Mouse (Mus musculus): Measurements from ENCODE around the gene Eif3k. TPM values are rescaled to one million over a fixed set of nuclear protein-coding genes. Genes with fewer than 3 reads are reported as not detected.
A peak's percentile ranks its signal among the peaks of the same experiment; 100 is the strongest.

Eif3k gene
- polyA plus RNA-seq, 1 experiment from 2014 or later: 279 TPM

DNA sequence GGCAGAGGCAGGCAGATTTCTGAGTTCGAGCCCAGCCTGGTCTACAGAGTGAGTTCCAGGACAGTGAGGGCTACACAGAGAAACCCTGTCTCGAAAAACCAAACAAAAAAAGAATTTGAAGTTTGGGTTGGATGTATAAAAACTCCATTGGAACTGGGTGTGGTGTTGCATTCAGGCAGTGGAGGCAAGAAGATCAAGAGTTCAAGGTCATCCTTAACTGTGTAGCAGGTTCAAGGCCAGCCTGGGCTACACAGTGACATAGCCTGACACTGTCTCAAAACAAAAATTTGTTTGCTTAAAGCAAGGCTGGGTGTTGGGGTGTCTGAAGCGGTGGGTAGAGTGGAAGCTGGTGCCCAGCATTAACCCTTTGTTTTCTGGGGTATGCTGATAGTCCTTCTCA lies 11.7 kb upstream of the Eif3k start:
- H3K9me3 ChIP-seq (replicated peaks; ENCODE audit: control insufficient read depth, low read length, poor library complexity, severe bottlenecking): no peaks in the 10 kb centered on the region
- no peak overlapping the region for H3K9ac ChIP-seq (ENCODE audit: low read depth, low read length)
- WGBS: 88% methylated on average over 3 of the region's 3 CpGs
- no peak overlapping the region for H3K27ac ChIP-seq (ENCODE audit: low read length)
- H3K27me3 ChIP-seq (ENCODE audit: control insufficient read depth, insufficient read depth, low read depth, low read length): no peaks in the 10 kb centered on the region
- no peak overlapping the region for H3K4me2 ChIP-seq (ENCODE audit: low read length)
- no peaks in the 10 kb centered on the region for H3K4me1 ChIP-seq (ENCODE audit: control insufficient read depth, insufficient read depth, low read length)
- no peak for ATAC-seq
- H3K4me3 ChIP-seq (ENCODE audit: low read depth, low read length): no peak overlapping the region
- H3K36me3 ChIP-seq (ENCODE audit: control insufficient read depth, insufficient read depth, low read length): no peaks in the 10 kb centered on the region

DNA sequence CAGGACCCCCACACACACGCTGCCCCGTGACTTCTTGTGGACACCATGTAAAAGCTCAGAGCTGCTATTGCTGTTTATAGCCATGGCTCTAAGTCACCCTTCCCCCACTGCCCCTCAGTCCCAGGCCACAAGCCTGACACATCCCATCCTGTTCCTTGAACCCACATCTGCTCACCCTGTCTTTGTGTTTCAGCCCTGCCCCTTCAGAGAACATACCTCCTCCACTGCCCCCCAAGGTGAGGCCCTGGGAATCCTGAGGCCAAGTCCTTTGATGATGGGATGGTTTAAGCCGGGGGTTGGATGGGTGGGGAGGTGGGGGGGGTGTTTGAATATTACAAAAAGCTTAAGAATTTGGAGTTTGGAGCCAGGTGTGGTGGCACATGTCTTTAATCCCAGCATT lies 11.3 kb upstream of the Eif3k start:
- no peaks in the 10 kb centered on the region for H3K27me3 ChIP-seq (ENCODE audit: control insufficient read depth, insufficient read depth, low read depth, low read length)
- 72% methylated on average over 3 of the region's 3 CpGs for WGBS
- ATAC-seq: no peak
- H3K27ac ChIP-seq (ENCODE audit: low read length): no peak overlapping the region
- H3K36me3 ChIP-seq (ENCODE audit: control insufficient read depth, insufficient read depth, low read length): no peaks in the 10 kb centered on the region
- no peaks in the 10 kb centered on the region for H3K9me3 ChIP-seq (replicated peaks; ENCODE audit: control insufficient read depth, low read length, poor library complexity, severe bottlenecking)
- H3K4me3 ChIP-seq (ENCODE audit: low read depth, low read length): no peak overlapping the region
- H3K9ac ChIP-seq (ENCODE audit: low read depth, low read length): no peak overlapping the region
- no peak overlapping the region for H3K4me2 ChIP-seq (ENCODE audit: low read length)
- no peaks in the 10 kb centered on the region for H3K4me1 ChIP-seq (ENCODE audit: control insufficient read depth, insufficient read depth, low read length)

DNA sequence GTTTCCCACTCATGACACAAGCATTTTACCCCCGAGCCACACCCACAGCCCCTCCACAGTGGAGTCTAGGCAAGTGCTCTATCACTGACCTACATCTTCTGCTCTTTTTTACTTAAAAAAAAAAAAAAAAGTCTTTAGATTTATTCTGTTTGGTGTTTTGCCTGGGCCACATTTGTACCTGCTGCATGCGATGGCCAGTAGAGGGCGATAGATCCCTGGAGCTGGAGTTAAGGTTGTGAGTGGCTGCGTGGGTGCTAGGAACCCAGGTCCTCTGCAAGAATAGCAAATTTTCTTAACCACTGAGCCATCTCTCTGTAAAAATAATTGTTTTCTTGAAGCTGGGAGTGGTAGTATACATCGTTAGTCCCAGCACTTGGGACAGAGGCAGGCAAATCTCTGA lies 10.0 kb upstream of the Eif3k start:
- ATAC-seq: no peak
- H3K36me3 ChIP-seq (ENCODE audit: control insufficient read depth, insufficient read depth, low read length): no peaks in the 10 kb centered on the region
- no peak overlapping the region for H3K9ac ChIP-seq (ENCODE audit: low read depth, low read length)
- WGBS: 68% methylated on average over 5 of the region's 5 CpGs
- H3K27me3 ChIP-seq (ENCODE audit: control insufficient read depth, insufficient read depth, low read depth, low read length): no peaks in the 10 kb centered on the region
- no peak overlapping the region for H3K4me3 ChIP-seq (ENCODE audit: low read depth, low read length)
- no peaks in the 10 kb centered on the region for H3K9me3 ChIP-seq (replicated peaks; ENCODE audit: control insufficient read depth, low read length, poor library complexity, severe bottlenecking)
- H3K4me1 ChIP-seq (ENCODE audit: control insufficient read depth, insufficient read depth, low read length): no peaks in the 10 kb centered on the region
- H3K4me2 ChIP-seq (ENCODE audit: low read length): no peak overlapping the region
- H3K27ac ChIP-seq (ENCODE audit: low read length): no peak overlapping the region

- WGBS: 53% methylated on average over 13 of the region's 14 CpGs
- ATAC-seq: no peak
Observed at GRCm38 (mm10) chr7:28990766-28991273, 9.2 kb upstream of the Eif3k start.

DNA sequence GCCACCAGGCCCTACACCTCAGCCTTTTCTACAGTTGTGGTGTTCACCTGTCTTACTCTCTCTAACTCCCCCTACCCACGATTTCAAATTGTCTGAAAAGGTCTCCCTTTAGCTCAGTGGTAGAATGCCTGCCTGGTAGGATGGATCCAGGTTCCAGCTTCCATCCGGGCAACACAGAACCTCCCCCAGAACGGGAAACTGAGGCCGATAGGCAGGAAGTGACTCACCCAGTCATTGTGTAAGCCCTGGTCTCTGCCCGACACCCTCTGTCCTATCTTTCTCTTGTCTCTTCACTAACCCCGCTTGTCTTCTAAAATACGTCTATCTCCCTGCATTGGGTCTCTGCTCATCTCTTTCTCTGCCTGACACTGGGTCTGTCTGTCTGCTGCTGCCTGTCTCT lies 3.5 kb upstream of the Eif3k start:
- peaks cover 17% of the 10 kb centered on the region for H3K4me1 ChIP-seq (ENCODE audit: control insufficient read depth, insufficient read depth, low read length)
- no peak overlapping the region for H3K27ac ChIP-seq (ENCODE audit: low read length)
- no peak overlapping the region for H3K4me3 ChIP-seq (ENCODE audit: low read depth, low read length)
- no peak overlapping the region for H3K9ac ChIP-seq (ENCODE audit: low read depth, low read length)
- no peaks in the 10 kb centered on the region for H3K9me3 ChIP-seq (replicated peaks; ENCODE audit: control insufficient read depth, low read length, poor library complexity, severe bottlenecking)
- no peaks in the 10 kb centered on the region for H3K27me3 ChIP-seq (ENCODE audit: control insufficient read depth, insufficient read depth, low read depth, low read length)
- ATAC-seq: no peak
- no peaks in the 10 kb centered on the region for H3K36me3 ChIP-seq (ENCODE audit: control insufficient read depth, insufficient read depth, low read length)
- 90% methylated on average over 7 of the region's 7 CpGs for WGBS
- no peak overlapping the region for H3K4me2 ChIP-seq (ENCODE audit: low read length)

More at GRCm38 (mm10) chr7:28990766-28991273, 9.2 kb upstream of the Eif3k start:
- Histone ChIP-seq H3K4me2 (ENCODE audit: low read length) (no peak overlapping the region), H3K9ac (ENCODE audit: low read depth, low read length) (no peak overlapping the region), H3K36me3 (ENCODE audit: control insufficient read depth, insufficient read depth, low read length) (no peaks in the 10 kb centered on the region), H3K4me3 (ENCODE audit: low read depth, low read length) (no peak overlapping the region), H3K27ac (ENCODE audit: low read length) (no peak overlapping the region), H3K9me3 (replicated peaks; ENCODE audit: control insufficient read depth, low read length, poor library complexity, severe bottlenecking) (no peaks in the 10 kb centered on the region), H3K4me1 (ENCODE audit: control insufficient read depth, insufficient read depth, low read length) (no peaks in the 10 kb centered on the region), H3K27me3 (ENCODE audit: control insufficient read depth, insufficient read depth, low read depth, low read length) (no peaks in the 10 kb centered on the region)

DNA sequence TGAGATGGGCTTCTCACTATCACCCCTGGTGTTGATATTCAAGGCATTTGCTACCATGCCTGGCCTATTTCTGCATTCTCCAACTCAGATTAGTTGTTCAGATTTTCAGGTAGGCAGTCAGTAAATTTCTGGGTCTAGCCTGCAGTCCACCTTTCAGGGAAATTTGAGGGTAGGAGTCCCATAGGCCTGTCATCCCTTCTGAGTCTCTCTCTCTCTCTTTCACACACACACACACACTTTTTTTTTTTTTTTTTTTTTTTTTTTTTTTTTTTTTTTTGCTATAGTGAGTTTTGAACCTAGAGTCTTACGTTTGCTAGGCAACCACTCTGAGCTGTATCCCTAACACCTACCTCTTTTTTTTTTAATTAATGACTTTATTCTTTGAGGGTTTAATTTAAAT lies 2.8 kb upstream of the Eif3k start:
- H3K27ac ChIP-seq (ENCODE audit: low read length): no peak overlapping the region
- no peak overlapping the region for H3K4me3 ChIP-seq (ENCODE audit: low read depth, low read length)
- no peaks in the 10 kb centered on the region for H3K9me3 ChIP-seq (replicated peaks; ENCODE audit: control insufficient read depth, low read length, poor library complexity, severe bottlenecking)
- no peak for ATAC-seq
- no peak overlapping the region for H3K4me2 ChIP-seq (ENCODE audit: low read length)
- H3K27me3 ChIP-seq (ENCODE audit: control insufficient read depth, insufficient read depth, low read depth, low read length): no peaks in the 10 kb centered on the region
- 93% methylated on average over 1 of the region's 1 CpGs for WGBS
- H3K4me1 ChIP-seq (ENCODE audit: control insufficient read depth, insufficient read depth, low read length): peaks cover 17% of the 10 kb centered on the region
- no peaks in the 10 kb centered on the region for H3K36me3 ChIP-seq (ENCODE audit: control insufficient read depth, insufficient read depth, low read length)
- H3K9ac ChIP-seq (ENCODE audit: low read depth, low read length): no peak overlapping the region

- ATAC-seq: no peak
- Histone ChIP-seq H3K9ac (ENCODE audit: low read depth, low read length) (no peak overlapping the region), H3K9me3 (replicated peaks; ENCODE audit: control insufficient read depth, low read length, poor library complexity, severe bottlenecking) (no peaks in the 10 kb centered on the region), H3K27me3 (ENCODE audit: control insufficient read depth, insufficient read depth, low read depth, low read length) (no peaks in the 10 kb centered on the region), H3K4me2 (ENCODE audit: low read length) (no peak overlapping the region), H3K4me3 (ENCODE audit: low read depth, low read length) (no peak overlapping the region), H3K36me3 (ENCODE audit: control insufficient read depth, insufficient read depth, low read length) (no peaks in the 10 kb centered on the region), H3K27ac (ENCODE audit: low read length) (no peak overlapping the region), H3K4me1 (ENCODE audit: control insufficient read depth, insufficient read depth, low read length) (peaks cover 17% of the 10 kb centered on the region)
- WGBS: 71% methylated on average over 4 of the region's 4 CpGs
Observed at GRCm38 (mm10) chr7:28983849-28984248, 2.2 kb upstream of the Eif3k start.

- WGBS: 73% methylated on average over 11 of the region's 11 CpGs
- no peak overlapping the region for H3K27ac ChIP-seq (ENCODE audit: low read length)
- H3K27me3 ChIP-seq (ENCODE audit: control insufficient read depth, insufficient read depth, low read depth, low read length): no peaks in the 10 kb centered on the region
- H3K9me3 ChIP-seq (replicated peaks; ENCODE audit: control insufficient read depth, low read length, poor library complexity, severe bottlenecking): no peaks in the 10 kb centered on the region
- no peak overlapping the region for H3K4me2 ChIP-seq (ENCODE audit: low read length)
- peaks cover 17% of the 10 kb centered on the region for H3K4me1 ChIP-seq (ENCODE audit: control insufficient read depth, insufficient read depth, low read length)
- peaks cover 3% of the 10 kb centered on the region; the same call in 1 of the 2 replicates for H3K36me3 ChIP-seq (ENCODE audit: control insufficient read depth, insufficient read depth, low read length)
- no peak overlapping the region for H3K9ac ChIP-seq (ENCODE audit: low read depth, low read length)
- no peak for ATAC-seq
- H3K4me3 ChIP-seq (ENCODE audit: low read depth, low read length): no peak overlapping the region
Observed at GRCm38 (mm10) chr7:28983141-28983564, 1.5 kb upstream of the Eif3k start.

DNA sequence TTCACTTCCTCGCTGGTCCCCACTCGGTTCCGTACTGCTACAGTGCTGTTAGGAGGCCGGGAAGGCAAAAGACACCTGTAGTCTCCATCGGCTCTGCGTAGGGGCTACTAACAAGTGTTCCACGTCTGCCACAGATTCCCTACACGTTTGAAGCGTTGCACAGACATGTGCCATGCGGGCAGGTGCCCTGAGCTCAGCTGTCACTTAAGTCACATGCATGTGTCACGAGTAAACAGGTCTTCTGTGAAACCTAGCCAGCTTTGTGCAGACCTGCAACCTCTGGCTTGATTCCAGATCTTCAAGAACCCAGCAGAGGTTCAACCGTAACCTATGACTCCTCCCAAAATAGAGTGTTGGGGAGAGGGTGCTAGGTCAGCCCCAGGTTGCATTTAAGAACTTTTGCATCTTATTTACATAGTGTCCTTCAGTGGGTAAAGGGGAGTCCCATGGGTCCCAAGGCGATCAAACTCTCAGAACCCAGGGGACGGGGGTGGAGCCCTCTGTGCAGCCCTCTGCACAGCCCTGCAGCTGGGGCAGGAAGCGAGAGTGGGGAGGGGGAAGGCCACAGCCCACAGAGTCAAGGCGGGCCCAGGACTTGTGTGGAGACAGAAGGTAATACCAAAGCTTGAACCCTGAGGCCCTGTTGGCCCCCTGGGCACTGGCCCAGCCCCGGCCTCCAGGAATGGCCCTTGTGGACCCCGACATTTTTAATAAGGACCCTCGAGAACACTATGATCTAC lies 780 bp upstream of the Eif3k start:
- Histone ChIP-seq H3K36me3 (ENCODE audit: control insufficient read depth, insufficient read depth, low read length) (peaks cover 8% of the 10 kb centered on the region; the same call in 1 of the 2 replicates), H3K9ac (ENCODE audit: low read depth, low read length) (peak overlapping the region; percentile 64), H3K27ac (ENCODE audit: low read length) (peak overlapping the region; percentile 77), H3K4me1 (ENCODE audit: control insufficient read depth, insufficient read depth, low read length) (peaks cover 17% of the 10 kb centered on the region), H3K9me3 (replicated peaks; ENCODE audit: control insufficient read depth, low read length, poor library complexity, severe bottlenecking) (no peaks in the 10 kb centered on the region), H3K27me3 (ENCODE audit: control insufficient read depth, insufficient read depth, low read depth, low read length) (no peaks in the 10 kb centered on the region), H3K4me3 (ENCODE audit: low read depth, low read length) (peak overlapping the region; percentile 42), H3K4me2 (ENCODE audit: low read length) (peak overlapping the region; percentile 87)
- peak; percentile 79 for ATAC-seq
- WGBS: 19% methylated on average over 19 of the region's 19 CpGs
